Mouse (Mus musculus) limb, embryonic 13.5 days (tissue): ENCODE results near the gene Prr3. TPM values are rescaled to one million over a fixed set of nuclear protein-coding genes. Genes with fewer than 3 reads are reported as not detected.
A peak's percentile ranks its signal among the peaks of the same experiment; 100 is the strongest.

Experiments
- ATAC-seq: fragments of 200-750 bp; cut with Nextera tagmentation; 2 replicates; pipeline ENCODE4 v1.8.0; 2017; ENCODE audit warnings: low read depth, moderate number of reproducible peaks, moderate TSS enrichment; ENCODE audit not compliant: low FRiP score
- H3K27ac ChIP-seq: fragments of 300-500 bp; sonication (generic); 2 replicates; pipeline ENCODE4 v1.5.1; 2015; ENCODE audit warnings: inconsistent platforms, mild to moderate bottlenecking, moderate library complexity
- H3K27me3 ChIP-seq: fragments of 300-500 bp; sonication (generic); 2 replicates; pipeline ENCODE4 v1.6.1; 2015; ENCODE audit warnings: mild to moderate bottlenecking, inconsistent platforms
- H3K36me3 ChIP-seq: fragments of 300-500 bp; sonication (generic); 2 replicates; pipeline ENCODE4 v1.6.1; 2015; ENCODE audit warnings: inconsistent platforms, mild to moderate bottlenecking, moderate library complexity
- H3K4me1 ChIP-seq: fragments of 300-500 bp; sonication (generic); 2 replicates; pipeline ENCODE4 v1.6.1; 2015; ENCODE audit warnings: inconsistent platforms
- H3K4me2 ChIP-seq: fragments of 300-500 bp; sonication (generic); replicated peaks from 2 replicates; pipeline ENCODE4 v1.6.1; 2015; ENCODE audit warnings: inconsistent platforms, mild to moderate bottlenecking, moderate library complexity
- H3K4me3 ChIP-seq: fragments of 300-500 bp; sonication (generic); 2 replicates; pipeline ENCODE4 v1.5.1; 2015; ENCODE audit warnings: moderate library complexity, mild to moderate bottlenecking, inconsistent platforms
- H3K9ac ChIP-seq: fragments of 300-500 bp; sonication (generic); 2 replicates; pipeline ENCODE4 v1.6.1; 2015; ENCODE audit warnings: mild to moderate bottlenecking, inconsistent platforms
- H3K9me3 ChIP-seq: fragments of 300-500 bp; sonication (generic); 2 replicates; pipeline ENCODE4 v1.6.1; 2016; ENCODE audit warnings: inconsistent platforms
- WGBS: fragments of 180-500 bp; shearing (Covaris S2); methylation state at CpG from one replicate; pipeline ENCODE4 v1.1.7; 2015; 5-methylcytosine and 5-hydroxymethylcytosine counted together
- polyA plus RNA-seq: library from polyadenylated mRNA; unstranded; fragments of >200 nt; fragmentation: Nextera tagmentation; extraction: Ambion mirVana; gene quantifications from 2 replicates; pipeline ENCODE4 v1.2.1, GENCODE M21; 2015

The Prr3 gene
- polyA plus RNA-seq, 1 experiment from 2014 or later, result 46.4 TPM

DNA sequence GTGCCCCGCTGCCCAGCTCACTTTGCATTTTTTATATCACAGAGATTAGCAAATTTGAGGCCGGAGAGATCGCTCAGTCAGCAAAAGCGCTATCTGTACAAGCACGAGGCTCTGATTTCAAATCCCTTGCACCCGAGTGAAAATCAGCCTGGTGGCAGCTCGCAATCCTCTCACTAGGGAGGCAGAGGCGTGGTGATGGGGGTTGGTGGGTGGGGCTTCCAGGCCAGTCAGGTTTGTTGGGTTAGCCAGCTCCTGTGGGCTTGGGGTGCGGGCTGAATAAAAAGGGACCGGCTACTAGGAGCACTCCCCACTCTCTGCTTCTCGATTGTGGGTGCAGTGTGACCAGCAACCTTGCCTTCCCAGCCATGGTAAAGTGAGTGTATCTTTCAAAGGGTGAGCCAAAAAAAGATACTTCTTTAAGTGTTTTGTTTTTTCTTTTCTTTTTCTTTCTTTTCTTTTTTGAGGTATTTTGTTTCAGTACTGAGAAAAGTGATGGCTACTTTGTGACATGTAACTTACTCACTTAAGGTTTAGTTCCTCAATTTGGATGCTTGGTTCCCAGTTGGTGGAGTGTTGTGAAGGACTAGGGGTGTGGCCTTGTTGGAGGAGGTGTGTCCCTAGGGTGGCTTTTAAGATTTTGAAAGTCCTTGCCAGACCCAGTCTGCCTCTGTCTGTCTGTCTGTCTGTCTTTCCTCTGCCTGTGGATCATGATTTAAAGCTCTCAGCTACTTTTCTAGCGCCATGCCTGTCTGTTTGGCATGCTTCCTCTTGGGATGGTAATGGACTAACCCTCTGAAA lies 17.9 kb upstream of the Prr3 start:
- Histone ChIP-seq H3K4me3 (no peak overlapping the region), H3K9ac (no peak overlapping the region), H3K36me3 (no peaks in the 10 kb centered on the region), H3K27me3 (no peaks in the 10 kb centered on the region), H3K4me1 (peaks cover 18% of the 10 kb centered on the region), H3K27ac (no peak overlapping the region), H3K4me2 (no peak overlapping the region), H3K9me3 (no peaks in the 10 kb centered on the region)
- no peak for ATAC-seq
- WGBS, result 61% methylated on average over 12 of the region's 12 CpGs

GRCm38 (mm10) chr17:35996949-35997348 lies 16.9 kb upstream of the Prr3 start:
- peak; percentile 63; the same call in 1 of the 2 replicates for ATAC-seq
- Histone ChIP-seq H3K27me3 (no peaks in the 10 kb centered on the region), H3K4me3 (no peak overlapping the region), H3K4me1 (peaks cover 18% of the 10 kb centered on the region), H3K9ac (no peak overlapping the region), H3K36me3 (no peaks in the 10 kb centered on the region), H3K9me3 (no peaks in the 10 kb centered on the region), H3K27ac (no peak overlapping the region), H3K4me2 (no peak overlapping the region)
- WGBS, result 4% methylated on average over 11 of the region's 11 CpGs

GRCm38 (mm10) chr17:35994879-35995240 lies 14.8 kb upstream of the Prr3 start:
- peak overlapping the region; percentile 83 for H3K4me2 ChIP-seq
- H3K4me1 ChIP-seq, result peaks cover 18% of the 10 kb centered on the region
- 2% methylated on average over 14 of the region's 14 CpGs for WGBS
- H3K27me3 ChIP-seq, result no peaks in the 10 kb centered on the region
- H3K27ac ChIP-seq, result 0 out of 2 replicates have a peak overlapping the region, but pooled peaks have one; percentile 28
- peak overlapping the region; percentile 72 for H3K9ac ChIP-seq
- no peaks in the 10 kb centered on the region for H3K9me3 ChIP-seq
- no peak for ATAC-seq
- peak overlapping the region; percentile 66 for H3K4me3 ChIP-seq
- peaks cover 1% of the 10 kb centered on the region for H3K36me3 ChIP-seq

- H3K4me1 ChIP-seq, result peaks cover 18% of the 10 kb centered on the region
- peak; percentile 73 for ATAC-seq
- H3K4me3 ChIP-seq, result peak overlapping the region; percentile 66
- H3K36me3 ChIP-seq, result peaks cover 7% of the 10 kb centered on the region
- H3K9ac ChIP-seq, result peak overlapping the region; percentile 72
- peak overlapping the region; percentile 83 for H3K4me2 ChIP-seq
- H3K9me3 ChIP-seq, result no peaks in the 10 kb centered on the region
- WGBS, result 3% methylated on average over 31 of the region's 31 CpGs
- no peaks in the 10 kb centered on the region for H3K27me3 ChIP-seq
- H3K27ac ChIP-seq, result peak overlapping the region; percentile 28; the same call in 1 of the 2 replicates
Measured at GRCm38 (mm10) chr17:35994175-35994878, 14.3 kb upstream of the Prr3 start.

DNA sequence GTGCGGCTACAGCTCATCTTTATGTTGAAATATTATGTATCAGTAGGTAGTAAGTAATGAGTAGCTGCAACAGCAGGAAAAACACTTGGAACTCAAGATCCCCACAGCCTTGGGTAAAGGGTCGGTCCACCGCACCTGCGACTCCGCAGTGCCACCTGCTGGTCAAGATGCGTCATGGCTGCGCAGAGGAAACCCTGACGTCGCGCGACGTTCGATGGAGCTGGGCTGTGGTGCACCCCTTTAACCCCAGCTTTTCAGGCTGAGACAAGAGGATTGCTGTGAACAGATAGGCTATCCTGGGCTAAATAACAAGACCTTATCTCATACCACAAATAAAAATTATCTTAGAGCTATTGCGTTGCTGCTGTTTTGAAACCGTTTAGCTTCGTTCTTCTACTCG lies 13.6 kb upstream of the Prr3 start:
- H3K4me3 ChIP-seq, result peak overlapping the region; percentile 66
- H3K9ac ChIP-seq, result no peak overlapping the region
- H3K27ac ChIP-seq, result no peak overlapping the region
- peak; percentile 79 for ATAC-seq
- peak overlapping the region; percentile 83 for H3K4me2 ChIP-seq
- H3K4me1 ChIP-seq, result peaks cover 18% of the 10 kb centered on the region
- H3K27me3 ChIP-seq, result no peaks in the 10 kb centered on the region
- 7% methylated on average over 17 of the region's 17 CpGs for WGBS
- H3K36me3 ChIP-seq, result peaks cover 13% of the 10 kb centered on the region
- H3K9me3 ChIP-seq, result no peaks in the 10 kb centered on the region

GRCm38 (mm10) chr17:35991781-35992180 lies 11.7 kb upstream of the Prr3 start:
- Histone ChIP-seq H3K4me1 (peaks cover 13% of the 10 kb centered on the region), H3K4me3 (no peak overlapping the region), H3K4me2 (no peak overlapping the region), H3K9me3 (no peaks in the 10 kb centered on the region), H3K27me3 (no peaks in the 10 kb centered on the region), H3K36me3 (peaks cover 31% of the 10 kb centered on the region), H3K27ac (no peak overlapping the region), H3K9ac (no peak overlapping the region)
- 52% methylated on average over 10 of the region's 10 CpGs for WGBS
- ATAC-seq, result no peak

DNA sequence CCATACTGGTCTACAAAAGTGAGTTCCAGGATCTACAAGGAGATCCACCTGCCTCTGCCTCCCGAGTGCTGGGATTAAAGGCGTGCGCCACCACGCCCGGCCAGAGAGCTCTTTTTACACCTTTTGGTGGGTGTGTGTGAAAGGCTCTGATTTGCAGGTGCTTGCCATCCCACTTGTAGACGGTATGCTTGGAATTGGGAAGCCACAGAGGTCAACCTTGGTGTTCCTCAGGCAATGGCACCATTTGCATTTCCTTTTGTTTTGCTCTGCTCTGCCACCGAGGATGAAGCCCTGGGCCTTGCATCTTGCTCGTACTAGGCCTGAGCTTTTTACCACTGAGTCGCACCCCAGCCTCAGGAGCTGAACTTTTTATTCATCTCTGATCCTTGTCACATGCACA lies 1.7 kb upstream of the Prr3 start:
- Histone ChIP-seq H3K4me2 (peak overlapping the region; percentile 89; the same call in 1 of the 2 replicates), H3K4me3 (0 out of 2 replicates have a peak overlapping the region, but pooled peaks have one; percentile 5), H3K36me3 (peaks cover 53% of the 10 kb centered on the region), H3K4me1 (peaks cover 19% of the 10 kb centered on the region), H3K9me3 (no peaks in the 10 kb centered on the region), H3K27me3 (no peaks in the 10 kb centered on the region), H3K27ac (no peak overlapping the region), H3K9ac (no peak overlapping the region)
- WGBS, result 91% methylated on average over 9 of the region's 9 CpGs
- ATAC-seq, result no peak

DNA sequence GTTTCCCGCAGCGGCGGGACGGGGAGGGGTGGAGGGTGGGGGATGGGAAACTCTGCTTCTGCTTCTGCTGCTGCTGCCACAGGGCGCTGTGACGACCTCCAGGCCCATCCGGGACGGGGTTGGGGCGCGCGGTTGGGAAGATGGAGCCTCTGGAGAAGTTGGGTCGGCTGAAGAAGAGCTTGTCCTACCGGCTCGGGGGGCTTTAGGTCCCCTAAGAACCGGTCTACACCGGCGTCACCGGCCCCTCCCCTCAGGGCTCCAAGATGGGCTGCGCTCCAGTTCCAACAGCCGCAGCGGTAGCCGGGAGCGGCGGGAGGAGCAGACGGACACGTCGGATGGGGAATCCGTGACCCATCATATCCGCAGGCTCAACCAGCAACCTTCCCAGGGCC lies 323 bp upstream of the Prr3 start:
- H3K9me3 ChIP-seq, result no peaks in the 10 kb centered on the region
- no peaks in the 10 kb centered on the region for H3K27me3 ChIP-seq
- peak overlapping the region; percentile 89 for H3K4me2 ChIP-seq
- peak overlapping the region; percentile 89 for H3K9ac ChIP-seq
- peak overlapping the region; percentile 87 for H3K4me3 ChIP-seq
- peaks cover 50% of the 10 kb centered on the region for H3K36me3 ChIP-seq
- peaks cover 19% of the 10 kb centered on the region for H3K4me1 ChIP-seq
- 1% methylated on average over 29 of the region's 29 CpGs for WGBS
- peak overlapping the region; percentile 90 for H3K27ac ChIP-seq
- ATAC-seq, result peak; percentile 29; the same call in 1 of the 2 replicates

GRCm38 (mm10) chr17:35978811-35979400 lies 1.1 kb downstream of the Prr3 start:
- H3K4me1 ChIP-seq, result peaks cover 19% of the 10 kb centered on the region
- no peaks in the 10 kb centered on the region for H3K9me3 ChIP-seq
- no peaks in the 10 kb centered on the region for H3K27me3 ChIP-seq
- peak overlapping the region; percentile 89 for H3K4me2 ChIP-seq
- under 1% methylated on average over 41 of the region's 41 CpGs for WGBS
- peak; percentile 82 for ATAC-seq
- H3K27ac ChIP-seq, result peak overlapping the region; percentile 90
- peaks cover 49% of the 10 kb centered on the region for H3K36me3 ChIP-seq
- H3K9ac ChIP-seq, result peak overlapping the region; percentile 89
- peak overlapping the region; percentile 87 for H3K4me3 ChIP-seq

DNA sequence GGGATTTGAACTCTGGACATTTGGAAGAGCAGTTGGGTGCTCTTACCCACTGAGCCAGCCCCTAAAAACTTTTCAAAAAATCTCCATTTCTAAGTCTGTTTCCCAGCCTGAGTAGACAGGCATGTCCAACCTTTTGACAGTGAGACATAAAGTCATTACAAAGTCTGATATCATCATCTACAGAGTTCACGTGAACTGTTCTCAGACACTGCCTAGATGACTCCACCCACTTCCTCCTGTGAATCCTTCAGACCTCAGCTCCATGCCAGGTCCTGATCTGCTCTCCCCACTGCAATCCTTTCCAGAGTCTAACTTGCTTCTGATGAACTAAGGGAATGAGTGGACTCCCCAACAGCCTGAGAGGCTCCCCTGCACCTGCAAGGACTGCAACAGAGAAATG lies 7.9 kb downstream of the Prr3 start:
- 78% methylated on average over 1 of the region's 1 CpGs for WGBS
- Histone ChIP-seq H3K9me3 (no peaks in the 10 kb centered on the region), H3K9ac (no peak overlapping the region), H3K4me3 (no peak overlapping the region), H3K36me3 (peaks cover 48% of the 10 kb centered on the region), H3K27me3 (no peaks in the 10 kb centered on the region), H3K4me1 (peaks cover 18% of the 10 kb centered on the region), H3K4me2 (no peak overlapping the region), H3K27ac (no peak overlapping the region)
- ATAC-seq, result no peak

DNA sequence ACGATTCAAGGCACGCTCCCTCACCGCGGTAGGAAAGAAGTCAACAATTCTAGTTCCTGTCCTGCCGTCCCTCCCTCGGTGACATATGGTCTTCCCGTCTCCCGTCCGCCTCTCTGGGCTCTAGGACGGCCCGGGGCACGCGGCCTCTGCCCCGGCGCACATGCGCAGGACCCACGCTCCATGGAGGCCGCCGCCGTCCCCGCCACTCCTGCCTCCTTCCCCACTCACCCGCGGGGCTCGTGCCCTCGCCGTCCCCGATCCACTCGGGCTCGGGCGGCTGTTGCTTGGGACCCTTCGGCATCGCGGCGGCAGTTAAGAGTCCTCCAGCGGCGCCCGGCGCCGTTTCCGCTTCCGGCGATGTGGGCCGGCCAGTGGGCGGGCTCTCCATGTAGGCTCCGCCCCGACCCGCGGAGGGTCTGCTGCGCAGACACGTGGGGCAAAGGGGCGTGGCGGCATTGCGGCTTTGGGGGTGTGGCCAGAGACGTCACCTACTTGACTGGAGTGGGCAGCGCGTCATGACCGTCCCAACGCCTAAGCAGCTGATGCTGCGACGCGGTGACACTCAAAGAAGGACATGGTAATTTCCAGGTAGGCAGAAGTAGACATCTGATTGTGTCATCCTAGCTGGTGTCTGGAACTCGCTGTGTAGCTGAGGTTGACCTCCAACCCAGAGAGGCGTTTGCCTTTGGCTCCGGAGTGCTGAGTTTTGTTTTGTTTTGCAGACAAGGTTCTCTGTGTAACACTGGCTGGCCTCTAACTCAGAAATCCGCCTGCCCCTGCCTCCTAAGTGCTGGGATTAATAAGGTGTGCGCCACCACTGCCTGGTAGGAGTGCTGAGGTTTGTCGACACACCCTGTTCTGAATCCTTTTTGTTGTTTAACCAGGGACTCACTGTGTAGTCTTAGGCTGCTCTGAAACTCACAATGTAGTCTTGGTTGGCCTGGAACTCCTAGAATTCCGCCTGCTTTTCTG lies 10.3 kb downstream of the Prr3 start, which contains the start of gene Abcf1:
Gene Abcf1 (minus strand): TSS at position 344 of the 972 bp plus-strand sequence.
- H3K9ac ChIP-seq, result peak within 1 kb of the TSS; percentile 87
- H3K9me3 ChIP-seq, result no peaks in the 10 kb centered on the region
- peaks cover 49% of the 10 kb centered on the region for H3K36me3 ChIP-seq
- H3K4me2 ChIP-seq, result peak within 1 kb of the TSS; percentile 86
- H3K27me3 ChIP-seq, result no peaks in the 10 kb centered on the region
- ATAC-seq, result peak; percentile 98
- under 1% methylated on average over 68 of the region's 68 CpGs for WGBS
- peak within 1 kb of the TSS; percentile 61; the same call in 1 of the 2 replicates for H3K27ac ChIP-seq
- H3K4me3 ChIP-seq, result peak within 1 kb of the TSS; percentile 91
- H3K4me1 ChIP-seq, result peaks cover 18% of the 10 kb centered on the region
